In the genomic region with DNA sequence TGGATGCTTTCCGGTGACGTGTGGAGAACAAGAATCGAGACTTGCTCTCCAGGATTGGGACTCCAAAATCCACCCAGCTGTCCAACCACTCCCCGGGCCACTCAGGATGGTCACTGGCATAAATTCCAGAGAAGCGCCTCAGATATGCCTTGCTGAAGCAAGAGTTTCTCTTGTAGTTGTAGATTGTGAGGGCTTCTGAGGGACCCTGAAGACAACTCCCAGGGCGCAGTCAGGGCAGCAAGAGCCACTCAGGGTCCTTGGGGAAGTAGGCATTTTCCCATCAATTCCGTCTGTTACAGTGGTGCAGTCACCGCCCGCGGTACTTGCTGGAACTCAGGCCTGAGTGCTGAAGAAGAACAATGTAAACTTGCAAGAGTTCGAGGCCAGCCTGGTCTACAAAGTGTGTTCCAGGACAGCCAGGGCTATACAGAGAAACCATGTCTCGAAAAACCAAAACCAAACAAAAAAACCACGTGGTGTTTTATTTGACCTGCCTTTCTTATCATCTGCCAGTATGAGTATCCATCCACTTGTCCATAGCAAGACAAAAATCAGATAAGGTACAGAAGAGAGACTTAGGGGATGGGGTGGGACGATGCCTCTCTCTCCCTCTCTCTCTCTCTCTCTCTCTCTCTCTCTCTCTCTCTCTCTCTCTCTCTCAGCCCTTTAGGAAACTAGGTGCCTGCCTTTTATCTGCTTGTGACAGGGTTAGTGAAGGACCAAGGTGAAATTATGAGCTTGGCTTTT, we compare ENCODE assay signal across 29 mouse cellular contexts. TPM values are rescaled to one million over a fixed set of nuclear protein-coding genes. Genes with fewer than 3 reads are reported as not detected.
A peak's percentile ranks its signal among the peaks of the same experiment; 100 is the strongest.
DNase-seq lines count a peak whose midpoint lies in the region; ATAC-seq and TF ChIP-seq lines count a peak whose summit lies in the region.
"Had no signal": no experiment of that assay in that cellular context is flagged by ENCODE, and none has a peak within 500 bp of the region (broad histone marks: within the 10 kb centered on the region; RNA-seq: fewer than 3 reads in every experiment).

No protein-coding gene starts in this region.

- no peak overlapping the region for H3K4me2 ChIP-seq in intestine, embryonic 14.5 days (ENCODE audit: low read length)
- H3K4me2 ChIP-seq in intestine, embryonic 15.5 days (replicated peaks): no peak overlapping the region
- no peak overlapping the region for H3K4me2 ChIP-seq in liver, postnatal 0 days (ENCODE audit: low read depth, low read length)
- H3K4me2 ChIP-seq: embryonic facial prominence, embryonic 15.5 days; forebrain, embryonic 12.5 days; hindbrain, embryonic 14.5 days; midbrain, embryonic 13.5 days; neural tube, embryonic 13.5 days had no signal

- no peak for DNase-seq in gastrocnemius, adult 2 months
- DNase-seq in gastrocnemius, adult 8-10 months (ENCODE audit: low spot score in 2 of 2): no peak
- DNase-seq in intestine, embryonic 14.5 days (ENCODE audit: low spot score): peak; percentile 42
- peak; percentile 2 for DNase-seq in liver
- DNase-seq in liver, postnatal 0 days: no peak
- DNase-seq in layer of hippocampus, adult 2 months (ENCODE audit: low spot score in 2 of 2): no peak
- DNase-seq: adrenal gland, postnatal 10 days; cerebellum, adult 18-20 months; cerebellum, postnatal 10 days; gastrocnemius, postnatal 25 days; heart, adult 18-20 months; heart, postnatal 14 days; kidney, adult 18-20 months; kidney, postnatal 25 days; left cerebral cortex, postnatal 4 days; lung, adult 18-20 months; thymus, adult 18-20 months; thymus, postnatal 25 days had no signal

- no peak for ATAC-seq in intestine, embryonic 14.5 days (replicated peaks; ENCODE audit: low FRiP score, low TSS enrichment, low read depth)
- ATAC-seq in intestine, embryonic 15.5 days: no peak
- no peak for ATAC-seq in liver, postnatal 0 days
- ATAC-seq in megakaryocyte-erythroid progenitor cell, adult 5-6 weeks (replicated peaks; ENCODE audit: low FRiP score, low TSS enrichment, poor library complexity, severe bottlenecking): no peak
- ATAC-seq: midbrain, embryonic 13.5 days had no signal

- no peak for TF ChIP-seq EP300 in liver, postnatal 0 days (IDR thresholded peaks at IDR 0.05; ENCODE audit: low read depth)

- H3K9me3 ChIP-seq in intestine, embryonic 14.5 days (ENCODE audit: control insufficient read depth, low read length): no peaks in the 10 kb centered on the region
- no peaks in the 10 kb centered on the region for H3K9me3 ChIP-seq in intestine, embryonic 15.5 days
- H3K9me3 ChIP-seq in liver, postnatal 0 days (ENCODE audit: low read length): no peaks in the 10 kb centered on the region
- H3K9me3 ChIP-seq: embryonic facial prominence, embryonic 15.5 days; forebrain, embryonic 12.5 days; heart, embryonic 13.5 days; kidney, embryonic 15.5 days; midbrain, embryonic 13.5 days; neural tube, embryonic 13.5 days had no signal

- 83% methylated on average over 14 of the region's 14 CpGs for WGBS in intestine, embryonic 14.5 days
- 85% methylated on average over 14 of the region's 14 CpGs for WGBS in intestine, embryonic 15.5 days
- WGBS in liver, postnatal 0 days (ENCODE audit: insufficient replicate concordance): 75% methylated on average over 14 of the region's 14 CpGs

- H3K27me3 ChIP-seq in intestine, embryonic 14.5 days (replicated peaks; ENCODE audit: control insufficient read depth, insufficient read depth, low read length): no peaks in the 10 kb centered on the region
- no peaks in the 10 kb centered on the region for H3K27me3 ChIP-seq in intestine, embryonic 15.5 days (replicated peaks)
- H3K27me3 ChIP-seq in liver, postnatal 0 days (ENCODE audit: insufficient read depth, low read length): no peaks in the 10 kb centered on the region
- H3K27me3 ChIP-seq: CH12.LX; embryonic facial prominence, embryonic 15.5 days; forebrain, embryonic 12.5 days; heart, embryonic 13.5 days; kidney, embryonic 15.5 days; midbrain, embryonic 13.5 days; neural tube, embryonic 13.5 days had no signal

- H3K27ac ChIP-seq in gastrocnemius, adult 2 months: peak overlapping the region; percentile 12; the same call in 1 of the 2 replicates
- H3K27ac ChIP-seq in intestine, embryonic 14.5 days (ENCODE audit: low read depth): no peak overlapping the region
- H3K27ac ChIP-seq in intestine, embryonic 15.5 days: no peak overlapping the region
- H3K27ac ChIP-seq in liver, postnatal 0 days (ENCODE audit: low read depth): peak overlapping the region; percentile 66
- no peak overlapping the region for H3K27ac ChIP-seq in layer of hippocampus, adult 2 months
- H3K27ac ChIP-seq: embryonic facial prominence, embryonic 15.5 days; forebrain, embryonic 12.5 days; heart, embryonic 13.5 days; hindbrain, embryonic 14.5 days; midbrain, embryonic 13.5 days; neural tube, embryonic 13.5 days; stomach, postnatal 0 days had no signal

- H3K9ac ChIP-seq in intestine, embryonic 14.5 days (ENCODE audit: low read length): no peak overlapping the region
- H3K9ac ChIP-seq in intestine, embryonic 15.5 days: no peak overlapping the region
- H3K9ac ChIP-seq in liver, postnatal 0 days (replicated peaks): no peak overlapping the region
- H3K9ac ChIP-seq: embryonic facial prominence, embryonic 15.5 days; forebrain, embryonic 12.5 days; heart, embryonic 13.5 days; hindbrain, embryonic 14.5 days; kidney, embryonic 15.5 days; midbrain, embryonic 13.5 days; neural tube, embryonic 13.5 days had no signal

- no peak overlapping the region for H3K4me3 ChIP-seq in gastrocnemius, adult 2 months
- no peak overlapping the region for H3K4me3 ChIP-seq in intestine, embryonic 14.5 days (ENCODE audit: low read depth, low read length)
- no peak overlapping the region for H3K4me3 ChIP-seq in intestine, embryonic 15.5 days (replicated peaks)
- H3K4me3 ChIP-seq in liver, postnatal 0 days (ENCODE audit: low read depth, low read length): no peak overlapping the region
- H3K4me3 ChIP-seq in layer of hippocampus, adult 2 months: no peak overlapping the region
- H3K4me3 ChIP-seq: embryonic facial prominence, embryonic 15.5 days; forebrain, embryonic 12.5 days; heart, embryonic 13.5 days; kidney, embryonic 15.5 days; midbrain, embryonic 13.5 days; neural tube, embryonic 13.5 days had no signal

- H3K36me3 ChIP-seq in intestine, embryonic 14.5 days (ENCODE audit: control insufficient read depth, insufficient read depth, low read length): no peaks in the 10 kb centered on the region
- H3K36me3 ChIP-seq in intestine, embryonic 15.5 days: no peaks in the 10 kb centered on the region
- H3K36me3 ChIP-seq in liver, postnatal 0 days (replicated peaks; ENCODE audit: insufficient read depth, low read length): no peaks in the 10 kb centered on the region
- H3K36me3 ChIP-seq: embryonic facial prominence, embryonic 15.5 days; forebrain, embryonic 12.5 days; heart, embryonic 13.5 days; kidney, embryonic 15.5 days; midbrain, embryonic 13.5 days; neural tube, embryonic 13.5 days had no signal

- TF ChIP-seq CTCF in gastrocnemius, adult 2 months (IDR thresholded peaks at IDR 0.05): no peak
- no peak for TF ChIP-seq CTCF in liver, postnatal 0 days (IDR thresholded peaks at IDR 0.05; ENCODE audit: low read depth)
- TF ChIP-seq CTCF in layer of hippocampus, adult 2 months (conservative IDR thresholded peaks at IDR 0.05): no peak

- intact Hi-C loops in gastrocnemius, adult 2 months (cut with DNase I): no loop called here

- H3K4me1 ChIP-seq in intestine, embryonic 14.5 days (replicated peaks; ENCODE audit: control insufficient read depth, insufficient read depth, low read length): no peaks in the 10 kb centered on the region; the same call in 1 of the 2 replicates
- H3K4me1 ChIP-seq in intestine, embryonic 15.5 days (replicated peaks): 0 out of 2 replicates have a peak, but pooled peaks cover 2% of the 10 kb centered on the region
- peaks cover 29% of the 10 kb centered on the region for H3K4me1 ChIP-seq in liver, postnatal 0 days (ENCODE audit: insufficient read depth)
- H3K4me1 ChIP-seq: embryonic facial prominence, embryonic 15.5 days; neural tube, embryonic 13.5 days had no signal

RNA-seq across cellular contexts. Expression of a gene that starts 34.6 kb away (rescaled TPM):
- 10 to 100 TPM; 24.4 to 27.3 TPM for total RNA-seq in gastrocnemius, adult 2 months (2021)
- 10 to 100 TPM; 25.3 to 31.7 (median 29.7) TPM for total RNA-seq in gastrocnemius, adult 8-10 months (2022)
- 15.8 TPM in 2 replicates for polyA plus RNA-seq in intestine, embryonic 14.5 days (2014; fragmentation: Nextera tagmentation; extraction: Ambion mirVana)
- 11.9 and 12.3 TPM in 2 replicates for polyA plus RNA-seq in intestine, embryonic 15.5 days (2015; fragmentation: Nextera tagmentation; extraction: Ambion mirVana)
- 7.8 and 7.9 TPM in 2 replicates for polyA plus RNA-seq in liver, postnatal 0 days (2015; fragmentation: Nextera tagmentation; extraction: Ambion mirVana)
- total RNA-seq in layer of hippocampus, adult 2 months (2021): 10 to 100 TPM; 38.7 to 47.3 TPM
- 14.8 and 17.0 TPM in 2 replicates for total RNA-seq in megakaryocyte-erythroid progenitor cell, adult 5-6 weeks (2014; fragmentation: Nextera tagmentation)
- total RNA-seq in megakaryocyte-erythroid progenitor cell, adult 5-6 weeks (2017): 11.1 and 13.0 TPM in 2 replicates

Comparison
In these comparisons a context has a peak if more than half of its experiments do, and no peak if none do; other contexts are left out.
1. DNase-seq: peak in intestine, embryonic 14.5 days (single experiment) and liver (single experiment); none in gastrocnemius, adult 2 months (single experiment), gastrocnemius, adult 8-10 months (0 of 2), liver, postnatal 0 days (single experiment) and layer of hippocampus, adult 2 months (0 of 2).
2. H3K27ac ChIP-seq: peak in gastrocnemius, adult 2 months (single experiment) and liver, postnatal 0 days (single experiment); none in intestine, embryonic 14.5 days (single experiment), intestine, embryonic 15.5 days (single experiment) and layer of hippocampus, adult 2 months (single experiment).